Mouse (Mus musculus): ENCODE measurements around the gene Dpm2. TPM values are rescaled to one million over a fixed set of nuclear protein-coding genes. Genes with fewer than 3 reads are reported as not detected.

Gene Dpm2
- total and polyA plus RNA-seq, 2 experiments = 6.5 to 104 TPM

DNA sequence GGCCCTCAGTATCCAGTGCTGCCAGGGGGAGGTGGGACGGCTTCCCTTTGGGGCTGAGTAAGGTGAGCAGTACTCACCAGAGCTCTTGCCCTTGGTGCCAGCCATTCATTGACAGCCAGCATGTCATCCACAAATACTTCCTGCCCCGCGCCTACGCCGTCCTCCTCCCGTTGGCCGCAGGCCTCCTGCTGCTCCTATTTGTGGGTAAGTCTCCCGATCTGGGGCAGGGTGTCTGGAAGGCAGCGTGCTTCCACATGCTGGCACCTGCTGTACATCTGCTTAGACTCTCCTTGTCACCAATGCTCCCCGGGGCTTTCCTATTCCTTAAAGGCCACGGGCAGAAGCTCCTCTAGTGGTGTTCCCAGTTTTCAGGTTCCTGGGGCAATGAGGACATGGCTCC is 1.5 kb downstream of the Dpm2 start:
- WGBS = 94% methylated on average over 11 of the region's 11 CpGs
- no peak for TF ChIP-seq CTCF (IDR thresholded peaks at IDR 0.05; ENCODE audit: low read depth, low read length)
- no peak for TF ChIP-seq POLR2A (IDR thresholded peaks at IDR 0.05; ENCODE audit: extremely low read depth, insufficient read depth, low read length)
- H3K79me2 ChIP-seq (ENCODE audit: control insufficient read depth, insufficient read depth, low read length) = no peaks in the 10 kb centered on the region; the same call in 1 of the 2 replicates
- H3K27ac ChIP-seq (replicated peaks; ENCODE audit: insufficient read depth, low read depth, low read length) = no peak overlapping the region
- H3K4me3 ChIP-seq (ENCODE audit: insufficient read depth, low read depth, low read length) = no peak overlapping the region
- H3K36me3 ChIP-seq (ENCODE audit: control insufficient read depth, insufficient read depth, low read length) = no peaks in the 10 kb centered on the region
- DNase-seq (ENCODE audit: extremely low read depth, low read depth, low spot score) = no peak
- H3K27me3 ChIP-seq (ENCODE audit: control insufficient read depth, insufficient read depth, low read length) = 0 out of 2 replicates have a peak, but pooled peaks cover 5% of the 10 kb centered on the region
- H3K9ac ChIP-seq (ENCODE audit: low read depth, low read length) = no peak overlapping the region
- H3K4me1 ChIP-seq (ENCODE audit: control insufficient read depth, insufficient read depth, low read length) = peaks cover 5% of the 10 kb centered on the region

DNA sequence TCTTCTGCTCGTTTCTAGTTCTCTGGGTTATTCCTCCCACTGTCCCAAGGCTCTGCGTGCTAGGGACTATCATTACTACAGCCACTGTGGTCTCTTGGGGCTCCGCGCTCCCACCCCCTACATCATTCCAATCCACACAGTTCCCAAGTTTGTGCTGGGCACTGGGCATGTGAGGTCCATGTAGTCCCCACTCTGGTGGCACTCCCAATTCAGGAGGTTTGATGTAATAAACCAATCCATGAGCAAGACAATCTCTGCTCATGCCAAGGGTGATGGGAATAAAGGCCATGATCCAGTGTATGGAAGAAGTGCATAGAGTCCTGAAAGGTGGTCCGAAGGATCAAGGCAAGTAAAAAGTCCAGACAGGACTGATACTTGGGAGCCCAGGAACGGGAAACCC is 3.8 kb downstream of the Dpm2 start, which contains the start of gene Pip5kl1:
Pip5kl1 (plus strand) TSS at position 301 of the 400 bp plus-strand sequence.
- TF ChIP-seq POLR2A (IDR thresholded peaks at IDR 0.05; ENCODE audit: extremely low read depth, insufficient read depth, low read length) = no peak
- no peak for TF ChIP-seq CTCF (IDR thresholded peaks at IDR 0.05; ENCODE audit: low read depth, low read length)
- H3K79me2 ChIP-seq (ENCODE audit: control insufficient read depth, insufficient read depth, low read length) = no peaks in the 10 kb centered on the region; the same call in 1 of the 2 replicates
- WGBS = 79% methylated on average over 6 of the region's 6 CpGs
- H3K27ac ChIP-seq (replicated peaks; ENCODE audit: insufficient read depth, low read depth, low read length) = no peak within 1 kb of the TSS
- no peak within 1 kb of the TSS for H3K4me3 ChIP-seq (ENCODE audit: insufficient read depth, low read depth, low read length)
- no peaks in the 10 kb centered on the region for H3K36me3 ChIP-seq (ENCODE audit: control insufficient read depth, insufficient read depth, low read length)
- H3K4me1 ChIP-seq (ENCODE audit: control insufficient read depth, insufficient read depth, low read length) = peaks cover 5% of the 10 kb centered on the region
- DNase-seq (ENCODE audit: extremely low read depth, low read depth, low spot score) = no peak
- 0 out of 2 replicates have a peak, but pooled peaks cover 5% of the 10 kb centered on the region for H3K27me3 ChIP-seq (ENCODE audit: control insufficient read depth, insufficient read depth, low read length)
- peak within 1 kb of the TSS; percentile 17; the same call in 1 of the 2 replicates for H3K9ac ChIP-seq (ENCODE audit: low read depth, low read length)

DNA sequence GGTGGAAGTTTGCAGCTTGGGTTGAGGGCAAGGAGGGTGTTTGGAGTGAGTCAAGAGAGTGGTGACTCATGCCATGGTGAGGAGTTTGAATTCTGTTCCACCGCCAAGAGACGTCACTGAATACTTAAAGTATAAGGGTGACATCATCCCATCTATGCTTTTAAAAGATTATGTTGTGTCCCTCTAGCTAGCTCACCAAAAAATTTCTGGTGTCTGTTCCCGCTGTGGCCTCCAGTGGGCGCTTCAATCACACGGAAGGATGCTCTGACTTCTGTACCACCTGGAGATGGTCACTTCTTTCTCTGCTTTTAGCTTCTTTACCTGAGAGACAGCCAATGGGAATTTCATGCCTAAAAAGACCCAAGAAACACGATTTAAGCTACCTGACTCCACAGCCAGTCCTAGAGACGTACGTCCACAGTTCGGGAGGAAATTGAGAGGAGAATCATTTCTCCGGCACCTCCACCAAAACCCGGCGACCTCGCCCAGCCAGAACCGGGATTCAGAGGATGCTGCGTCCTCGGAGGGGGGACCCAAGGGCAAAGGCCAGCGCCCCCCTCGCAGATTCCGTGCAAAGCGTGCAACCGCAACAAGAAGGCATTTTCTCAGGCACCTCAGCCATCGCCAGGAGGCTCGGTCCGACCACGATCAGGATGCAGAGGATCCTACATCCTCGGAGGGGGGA is 4.4 kb downstream of the Dpm2 start:
- H3K27me3 ChIP-seq (ENCODE audit: control insufficient read depth, insufficient read depth, low read length) = 0 out of 2 replicates have a peak, but pooled peaks cover 5% of the 10 kb centered on the region

DNA sequence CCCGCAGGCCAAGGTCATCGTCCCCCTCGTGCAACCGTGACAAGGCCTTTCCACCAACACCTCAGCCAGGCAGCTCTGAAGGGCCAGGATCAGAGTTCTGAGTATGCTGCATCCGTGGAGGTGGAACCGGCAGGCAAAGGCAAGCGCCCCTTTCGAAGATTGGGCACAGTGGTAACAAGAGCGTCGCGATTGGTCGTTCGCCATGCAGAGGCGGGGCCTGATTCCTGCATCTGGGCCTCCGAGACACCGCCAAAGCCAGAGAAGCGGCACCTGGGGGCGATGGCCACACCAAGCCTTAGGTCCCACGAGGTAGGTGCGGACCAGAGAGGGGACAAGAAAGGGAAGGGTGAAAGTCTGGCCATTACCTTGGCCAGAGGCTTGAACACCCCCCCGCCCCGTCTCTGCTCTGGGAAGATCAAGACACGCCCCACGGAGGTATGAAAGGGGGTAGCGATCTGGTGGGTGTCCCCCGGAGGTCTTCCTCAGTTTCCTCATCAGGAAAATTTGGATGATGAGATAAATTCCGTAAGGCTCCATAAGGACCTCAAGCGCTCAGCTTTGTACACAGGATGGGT is 5.0 kb downstream of the Dpm2 start, which contains the start of gene 9430097D07Rik:
9430097D07Rik (minus strand) TSS at position 99 of the 575 bp plus-strand sequence.
- no peaks in the 10 kb centered on the region for H3K36me3 ChIP-seq (ENCODE audit: control insufficient read depth, insufficient read depth, low read length)
- TF ChIP-seq CTCF (IDR thresholded peaks at IDR 0.05; ENCODE audit: low read depth, low read length) (no peak), POLR2A (IDR thresholded peaks at IDR 0.05; ENCODE audit: extremely low read depth, insufficient read depth, low read length) (no peak)
- no peak for DNase-seq (ENCODE audit: extremely low read depth, low read depth, low spot score)
- 23% methylated on average over 28 of the region's 28 CpGs for WGBS
- H3K4me3 ChIP-seq (ENCODE audit: insufficient read depth, low read depth, low read length) = no peak within 1 kb of the TSS
- H3K79me2 ChIP-seq (ENCODE audit: control insufficient read depth, insufficient read depth, low read length) = no peaks in the 10 kb centered on the region; the same call in 1 of the 2 replicates
- no peak within 1 kb of the TSS for H3K27ac ChIP-seq (replicated peaks; ENCODE audit: insufficient read depth, low read depth, low read length)
- H3K9ac ChIP-seq (ENCODE audit: low read depth, low read length) = peak within 1 kb of the TSS; percentile 17; the same call in 1 of the 2 replicates
- 0 out of 2 replicates have a peak, but pooled peaks cover 5% of the 10 kb centered on the region for H3K27me3 ChIP-seq (ENCODE audit: control insufficient read depth, insufficient read depth, low read length)
- H3K4me1 ChIP-seq (ENCODE audit: control insufficient read depth, insufficient read depth, low read length) = peaks cover 5% of the 10 kb centered on the region

More for the DNA sequence above, 4.4 kb downstream of the Dpm2 start:
- peaks cover 5% of the 10 kb centered on the region for H3K4me1 ChIP-seq (ENCODE audit: control insufficient read depth, insufficient read depth, low read length)
- H3K9ac ChIP-seq (ENCODE audit: low read depth, low read length) = no peak overlapping the region
- no peak overlapping the region for H3K4me3 ChIP-seq (ENCODE audit: insufficient read depth, low read depth, low read length)
- TF ChIP-seq CTCF (IDR thresholded peaks at IDR 0.05; ENCODE audit: low read depth, low read length) = peak; percentile 69; the same call in 1 of the 2 replicates
- no peak for TF ChIP-seq POLR2A (IDR thresholded peaks at IDR 0.05; ENCODE audit: extremely low read depth, insufficient read depth, low read length)
- no peaks in the 10 kb centered on the region for H3K36me3 ChIP-seq (ENCODE audit: control insufficient read depth, insufficient read depth, low read length)
- 8% methylated on average over 26 of the region's 26 CpGs for WGBS
- H3K27ac ChIP-seq (replicated peaks; ENCODE audit: insufficient read depth, low read depth, low read length) = no peak overlapping the region
- DNase-seq (ENCODE audit: extremely low read depth, low read depth, low spot score) = no peak
- no peaks in the 10 kb centered on the region; the same call in 1 of the 2 replicates for H3K79me2 ChIP-seq (ENCODE audit: control insufficient read depth, insufficient read depth, low read length)

DNA sequence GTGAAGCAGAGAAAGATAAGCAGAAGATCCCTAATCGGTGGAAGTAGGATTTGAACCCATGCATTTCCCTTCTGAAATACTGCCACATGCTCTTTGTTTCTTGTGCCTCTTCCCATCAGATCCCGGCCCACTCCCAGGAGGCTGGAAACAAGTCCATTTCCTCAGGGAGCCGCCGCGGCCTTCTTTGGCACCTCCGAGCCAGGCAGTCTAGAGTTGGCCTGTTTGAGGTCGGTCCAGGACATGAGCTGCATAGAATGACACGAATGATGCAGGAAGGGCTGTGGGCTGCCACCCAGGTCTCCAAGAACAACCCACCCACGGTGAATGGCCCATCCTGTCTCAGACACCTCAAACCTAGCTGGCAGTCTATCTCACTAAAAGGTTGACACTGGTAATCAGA is 5.9 kb downstream of the Dpm2 start:
- Histone ChIP-seq H3K79me2 (ENCODE audit: control insufficient read depth, insufficient read depth, low read length) (no peaks in the 10 kb centered on the region), H3K27me3 (ENCODE audit: control insufficient read depth, insufficient read depth, low read length) (0 out of 2 replicates have a peak, but pooled peaks cover 5% of the 10 kb centered on the region), H3K36me3 (ENCODE audit: control insufficient read depth, insufficient read depth, low read length) (no peaks in the 10 kb centered on the region), H3K27ac (replicated peaks; ENCODE audit: insufficient read depth, low read depth, low read length) (no peak overlapping the region), H3K4me3 (ENCODE audit: insufficient read depth, low read depth, low read length) (no peak overlapping the region), H3K4me1 (ENCODE audit: control insufficient read depth, insufficient read depth, low read length) (peaks cover 2% of the 10 kb centered on the region; the same call in 1 of the 2 replicates), H3K9ac (ENCODE audit: low read depth, low read length) (no peak overlapping the region)
- WGBS = 86% methylated on average over 9 of the region's 9 CpGs
- no peak for TF ChIP-seq CTCF (IDR thresholded peaks at IDR 0.05; ENCODE audit: low read depth, low read length)
- no peak for TF ChIP-seq POLR2A (IDR thresholded peaks at IDR 0.05; ENCODE audit: extremely low read depth, insufficient read depth, low read length)
- no peak for DNase-seq (ENCODE audit: extremely low read depth, low read depth, low spot score)

Data from liver, adult 2 months (tissue).